Mouse (Mus musculus) right cerebral cortex, adult 18-20 months (tissue): ENCODE measurements around the gene Olfr47.
"Not testable (repeated sequence)": the region's sequence is repeated elsewhere in the genome, so short reads cannot be mapped to it uniquely, and the experiment has no call there.

Experiments
- DNase-seq: peaks from one replicate; pipeline ENCODE4 v3.0.0; 2022; ENCODE audit warnings: mixed read lengths

Olfr47 gene

DNA sequence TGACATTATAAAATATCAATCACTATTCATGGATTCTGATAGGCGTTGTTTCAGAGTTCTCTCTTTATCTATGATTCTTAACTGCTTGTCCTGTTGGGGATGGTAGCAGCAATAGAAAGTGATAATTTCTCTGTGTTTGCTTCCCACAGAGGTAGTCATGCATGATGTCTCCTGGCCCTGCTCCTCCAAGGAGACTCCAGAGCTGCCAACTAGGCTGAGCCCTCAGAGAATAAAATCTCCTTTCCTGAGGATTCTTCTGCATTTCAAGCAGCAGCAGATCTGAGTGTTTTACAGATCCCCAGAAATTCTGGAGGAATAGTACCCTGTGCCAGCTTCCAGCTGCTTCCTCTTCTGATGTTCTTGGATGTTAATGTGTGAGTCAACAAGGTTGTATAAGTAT is at the start of gene Olfr47:
TSS of gene Olfr47 (plus strand) at position 275 of the 400 bp plus-strand sequence.
- DNase-seq, result not testable (repeated sequence)

DNA sequence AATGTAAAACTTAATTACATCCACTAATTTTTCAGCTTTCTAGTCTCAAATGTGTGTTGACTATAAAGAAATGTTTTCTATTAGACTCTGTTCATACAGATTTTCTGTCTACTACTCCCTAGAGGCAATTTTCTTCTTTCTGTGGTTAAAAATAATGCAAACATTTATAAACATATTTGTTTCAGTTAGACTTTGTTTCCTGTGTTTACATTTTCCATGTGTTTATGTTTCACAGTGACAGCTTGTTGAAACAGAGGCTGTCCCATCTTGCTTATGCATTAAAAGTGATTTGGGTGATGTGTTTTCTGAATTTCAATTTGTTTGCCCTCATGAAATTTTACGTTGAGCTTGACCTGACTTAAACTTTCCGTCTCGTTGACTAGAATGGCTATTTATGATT is 40.3 kb upstream of the Olfr47 start:
- no peak for DNase-seq

GRCm38 (mm10) chr6:43196781-43197180 is 34.5 kb upstream of the Olfr47 start, which contains the start of gene Olfr435:
Gene Olfr435, plus strand, starts transcription at chr6:43197146.
- no peak for DNase-seq

DNA sequence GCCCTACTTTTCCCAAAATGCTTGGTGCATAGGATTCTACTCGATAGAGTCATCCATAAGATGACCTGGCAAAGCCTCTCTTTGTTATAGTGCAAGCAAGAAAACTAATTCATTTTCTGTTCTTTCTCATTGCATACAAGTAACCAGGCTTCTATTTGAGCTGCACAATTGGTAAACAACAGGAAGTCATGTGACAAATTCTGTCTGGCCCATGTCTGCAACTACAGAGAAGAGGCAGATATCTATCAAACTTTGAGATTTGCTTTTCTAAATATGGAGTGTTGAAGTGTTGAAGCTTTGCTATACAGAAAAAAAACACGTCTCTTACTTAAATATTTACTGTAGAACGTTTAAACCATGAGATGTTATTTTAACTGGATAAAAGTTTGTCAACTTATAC is 33.2 kb upstream of the Olfr47 start:
- no peak for DNase-seq

DNA sequence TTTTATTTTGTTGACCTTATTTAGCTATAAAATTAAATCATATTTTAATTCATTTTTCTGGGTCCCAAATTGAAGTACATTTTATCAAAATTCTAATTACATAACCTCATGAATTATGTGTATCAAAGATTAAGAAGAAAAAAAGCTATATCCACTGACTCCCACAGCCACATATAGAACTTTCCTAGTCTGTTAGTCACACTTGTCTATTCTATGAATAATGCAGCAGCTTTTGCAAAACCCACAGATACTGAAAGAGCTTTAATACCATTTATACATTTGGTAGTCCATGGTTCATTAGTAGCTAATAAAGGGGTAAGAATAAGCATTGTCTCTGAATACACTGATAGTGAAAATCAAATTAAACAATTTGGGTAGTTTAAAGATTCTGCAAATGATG is 28.5 kb upstream of the Olfr47 start:
- DNase-seq, result no peak

- no peak for DNase-seq
Measured at GRCm38 (mm10) chr6:43205355-43205754, 26.0 kb upstream of the Olfr47 start.

DNA sequence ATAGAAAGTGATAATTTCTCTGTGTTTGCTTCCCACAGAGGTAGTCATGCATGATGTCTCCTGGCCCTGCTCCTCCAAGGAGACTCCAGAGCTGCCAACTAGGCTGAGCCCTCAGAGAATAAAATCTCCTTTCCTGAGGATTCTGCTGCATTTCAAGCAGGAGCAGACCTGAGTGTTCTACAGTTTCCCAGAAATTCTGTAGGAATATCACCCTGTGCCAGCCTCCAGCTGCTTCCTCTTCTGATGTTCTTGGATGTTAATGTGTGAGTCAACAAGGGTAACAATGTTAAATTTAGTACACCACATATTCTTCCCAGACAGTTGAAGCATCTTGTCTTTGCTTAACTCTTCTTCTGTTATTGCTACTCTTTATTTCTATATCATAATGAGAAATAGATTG is 18.5 kb upstream of the Olfr47 start, which contains the start of gene Olfr434:
TSS of gene Olfr434 (plus strand) at position 149 of the 400 bp plus-strand sequence.
- DNase-seq, result peak; percentile 71

GRCm38 (mm10) chr6:43242061-43242460 is 10.7 kb downstream of the Olfr47 start:
- no peak for DNase-seq

GRCm38 (mm10) chr6:43247396-43247795 is 16.1 kb downstream of the Olfr47 start:
- DNase-seq, result no peak

DNA sequence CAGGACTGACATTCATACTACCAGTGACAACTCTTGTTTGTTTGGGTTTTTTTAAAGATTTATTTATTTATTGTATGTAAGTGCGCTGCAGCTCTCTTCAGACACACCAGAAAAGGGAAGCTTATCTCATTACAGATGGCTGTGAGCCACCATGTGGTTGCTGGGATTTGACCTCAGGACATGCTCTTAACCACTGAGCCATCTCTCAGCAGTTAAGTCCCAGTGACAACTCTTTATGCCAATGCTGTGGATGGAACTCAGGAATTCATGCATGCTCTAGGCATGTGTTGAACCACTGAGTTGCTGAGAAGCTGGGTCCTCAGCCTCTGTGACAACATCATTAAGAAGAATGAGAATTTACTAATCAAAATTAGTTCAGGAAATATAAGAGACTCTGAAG is 21.7 kb downstream of the Olfr47 start:
- DNase-seq, result no peak

DNA sequence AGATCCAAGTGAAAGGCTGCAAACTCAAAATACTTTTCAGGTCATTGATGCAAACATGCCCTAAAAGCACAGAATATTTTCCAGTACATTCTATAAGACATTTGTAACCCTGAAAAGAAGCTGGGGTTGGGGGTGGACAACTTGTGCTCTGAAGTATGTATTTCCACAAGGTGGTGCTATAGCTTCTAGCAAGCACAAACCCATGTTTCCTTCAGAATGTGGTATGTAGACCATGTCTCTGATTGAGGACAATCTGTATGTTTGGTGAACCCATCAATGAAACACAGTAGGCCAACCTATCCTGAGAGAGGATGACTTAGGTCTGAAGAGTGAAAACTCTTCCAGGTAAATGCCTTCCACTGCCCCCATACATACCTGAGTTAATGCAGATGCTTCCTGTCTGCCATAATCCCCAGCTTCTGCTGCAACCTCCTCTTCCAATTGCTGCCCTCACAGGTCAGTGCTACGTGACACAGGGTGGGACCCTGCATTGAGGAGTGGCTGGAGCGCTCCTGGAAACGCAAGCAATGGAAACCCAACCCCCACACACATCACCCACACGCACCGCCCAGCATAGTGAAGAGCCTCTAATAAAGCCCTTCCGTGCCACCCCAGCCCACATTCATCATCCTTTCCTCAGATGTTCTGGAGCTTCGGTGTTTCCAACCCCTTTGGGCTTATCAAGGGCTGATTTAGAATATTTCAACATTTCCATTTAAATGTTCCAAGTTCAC is 23.0 kb downstream of the Olfr47 start:
- no peak for DNase-seq

GRCm38 (mm10) chr6:43260756-43261155 is 29.4 kb downstream of the Olfr47 start:
- no peak for DNase-seq

- DNase-seq, result no peak
Measured at GRCm38 (mm10) chr6:43265363-43266041, 34.2 kb downstream of the Olfr47 start, which contains the start of gene Arhgef5. Gene Arhgef5, plus strand, starts transcription at chr6:43265582.

GRCm38 (mm10) chr6:43266356-43266755 is 35.0 kb downstream of the Olfr47 start:
- DNase-seq, result no peak

DNA sequence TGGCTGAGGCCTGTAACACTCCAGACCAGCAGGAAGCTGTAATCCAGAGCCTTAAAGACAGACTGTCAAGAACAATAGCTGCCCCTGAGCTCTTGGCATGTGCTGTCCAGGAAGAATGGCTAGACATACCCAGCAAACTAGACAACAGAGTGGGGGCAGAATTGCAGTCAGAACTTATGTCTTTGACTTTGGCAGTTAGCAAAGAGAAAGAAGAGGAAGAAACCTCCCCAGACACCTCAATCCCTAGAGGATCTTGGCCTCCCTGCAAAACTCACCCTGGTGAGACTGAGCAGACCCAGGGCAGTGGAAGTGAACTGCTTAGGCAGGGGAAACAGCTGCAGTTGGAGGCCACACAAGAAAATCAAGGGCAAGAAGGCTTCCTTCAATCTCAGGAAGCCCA is 41.3 kb downstream of the Olfr47 start:
- DNase-seq, result no peak

DNA sequence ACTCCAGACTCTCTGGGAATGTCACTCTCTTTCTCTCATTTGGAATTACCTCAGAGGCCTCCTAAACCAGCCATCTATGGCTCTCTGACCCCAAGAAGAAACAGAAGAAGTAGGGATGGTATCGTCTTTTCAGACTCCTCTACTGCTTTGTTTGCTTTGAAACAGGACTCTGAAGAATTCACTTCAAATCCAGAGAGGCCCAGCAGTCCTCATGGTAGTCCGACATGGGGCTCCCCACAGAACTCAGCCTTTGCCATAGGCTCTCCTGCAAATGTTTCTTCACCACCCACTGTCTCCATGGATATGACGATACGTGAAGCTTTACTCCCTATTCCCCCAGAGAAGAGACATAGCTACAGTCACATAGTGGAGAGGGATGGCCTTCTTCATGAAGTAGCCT is 42.8 kb downstream of the Olfr47 start:
- no peak for DNase-seq

GRCm38 (mm10) chr6:43278247-43278646 is 46.9 kb downstream of the Olfr47 start:
- peak; percentile 13 for DNase-seq

DNA sequence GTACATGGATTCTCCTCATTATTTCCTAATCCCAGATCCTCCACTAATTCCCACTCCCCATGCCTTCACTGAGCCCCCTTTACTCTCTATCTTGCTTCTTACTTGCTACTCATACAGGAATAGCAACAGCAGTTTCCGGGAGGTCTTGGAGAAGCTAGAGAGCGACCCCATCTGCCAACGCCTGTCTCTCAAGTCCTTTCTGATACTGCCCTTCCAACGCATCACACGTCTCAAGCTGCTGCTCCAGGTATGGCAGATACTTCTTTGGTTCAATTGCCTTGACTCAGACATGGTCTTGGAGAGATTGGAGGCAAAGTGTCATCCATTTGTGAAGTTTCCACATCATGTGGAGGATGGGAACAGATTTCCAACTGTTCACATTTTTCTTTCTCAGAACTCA is 49.2 kb downstream of the Olfr47 start:
- no peak for DNase-seq
